Mouse (Mus musculus) B cell, adult 2 months (primary cell): ENCODE results near the gene Gm28171.
"Not testable (repeated sequence)": the region's sequence is repeated elsewhere in the genome, so short reads cannot be mapped to it uniquely, and the experiment has no call there.

Source experiments
- DNase-seq, 2 experiments: peaks; one replicate each; pipeline ENCODE4 v3.0.0; 2022

Gm28171 gene

GRCm38 (mm10) chrY:5793095-5793494 is at the start of gene Gm28171:
TSS of gene Gm28171 (plus strand) at chrY:5793395.
- not testable (repeated sequence) for DNase-seq
